Mouse (Mus musculus): ENCODE results near the gene Cd164l2. TPM values are rescaled to one million over a fixed set of nuclear protein-coding genes. Genes with fewer than 3 reads are reported as not detected.

Gene Cd164l2
- total RNA-seq, 2 experiments from 2014 or later = 2.6 to 4.8 TPM

DNA sequence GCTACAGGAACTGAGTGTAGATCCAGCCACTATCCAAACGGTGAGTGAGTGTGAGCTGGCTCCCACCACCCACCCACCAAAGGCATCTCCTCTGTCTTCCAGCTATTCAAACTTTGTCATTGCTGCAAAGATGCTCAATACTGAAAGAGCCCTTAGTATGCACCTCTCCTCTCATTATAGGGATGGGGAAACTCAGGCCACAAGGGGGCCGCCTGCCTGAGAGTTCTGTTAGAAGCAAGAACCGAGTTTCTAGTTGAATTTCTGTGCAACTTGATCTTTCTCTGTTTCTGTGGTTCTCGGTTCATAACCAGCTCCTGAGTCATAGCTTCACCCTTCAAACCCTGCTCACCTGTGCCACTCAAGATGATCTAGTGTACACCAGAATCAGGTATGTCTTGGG lies 40.2 kb downstream of the Cd164l2 start:
- no peak for DNase-seq (ENCODE audit: low spot score in 2 of 2)

DNA sequence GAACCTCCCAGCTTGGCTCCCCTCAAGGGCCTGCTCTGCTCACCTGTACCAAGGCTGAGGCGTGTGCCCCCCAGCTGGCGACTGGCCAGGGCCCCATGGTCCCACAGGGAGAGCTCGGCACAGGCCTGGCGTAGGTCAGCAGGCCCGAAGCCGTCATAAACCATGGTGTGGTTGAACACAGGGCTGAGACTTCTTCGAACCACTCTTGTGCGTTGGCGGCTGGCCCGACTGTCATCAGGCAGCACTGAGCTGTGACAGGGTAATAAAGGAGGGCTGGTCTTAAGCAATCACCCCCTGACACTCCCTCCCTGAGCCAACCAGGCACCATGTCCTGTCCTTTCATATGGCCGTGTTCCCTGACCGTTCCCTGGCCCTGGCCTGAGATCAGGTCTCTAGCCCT lies 41.5 kb downstream of the Cd164l2 start:
- DNase-seq (ENCODE audit: low spot score in 2 of 2) = no peak

GRCm38 (mm10) chr4:133255392-133255791 lies 43.5 kb downstream of the Cd164l2 start:
- no peak for DNase-seq (ENCODE audit: low spot score in 2 of 2)

GRCm38 (mm10) chr4:133256820-133257219 lies 44.9 kb downstream of the Cd164l2 start:
- no peak for DNase-seq (ENCODE audit: low spot score in 2 of 2)

DNA sequence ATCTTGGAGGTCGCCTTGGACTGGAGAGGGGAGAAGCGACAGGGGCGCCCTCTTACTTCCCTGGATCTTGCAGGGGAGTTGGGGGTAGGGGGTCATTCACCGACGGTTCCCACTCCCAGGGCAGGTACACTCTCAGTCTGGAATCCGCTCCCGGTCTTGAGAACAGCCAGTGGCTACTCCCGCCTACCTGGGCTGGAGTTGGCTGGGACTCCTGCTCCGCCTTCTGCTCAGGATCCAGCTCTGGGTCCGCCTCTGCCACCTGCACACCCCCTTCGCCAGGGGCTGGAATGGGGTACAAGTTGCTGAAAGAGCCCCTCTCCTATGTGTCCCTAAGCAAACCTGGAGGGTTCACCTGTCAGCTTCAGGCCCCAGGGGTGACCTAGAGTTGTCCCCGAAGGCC lies 45.3 kb downstream of the Cd164l2 start:
- DNase-seq (ENCODE audit: low spot score in 2 of 2) = no peak

- no peak for DNase-seq (ENCODE audit: low spot score in 2 of 2)
Measured at GRCm38 (mm10) chr4:133257798-133258408, 46.0 kb downstream of the Cd164l2 start.

DNA sequence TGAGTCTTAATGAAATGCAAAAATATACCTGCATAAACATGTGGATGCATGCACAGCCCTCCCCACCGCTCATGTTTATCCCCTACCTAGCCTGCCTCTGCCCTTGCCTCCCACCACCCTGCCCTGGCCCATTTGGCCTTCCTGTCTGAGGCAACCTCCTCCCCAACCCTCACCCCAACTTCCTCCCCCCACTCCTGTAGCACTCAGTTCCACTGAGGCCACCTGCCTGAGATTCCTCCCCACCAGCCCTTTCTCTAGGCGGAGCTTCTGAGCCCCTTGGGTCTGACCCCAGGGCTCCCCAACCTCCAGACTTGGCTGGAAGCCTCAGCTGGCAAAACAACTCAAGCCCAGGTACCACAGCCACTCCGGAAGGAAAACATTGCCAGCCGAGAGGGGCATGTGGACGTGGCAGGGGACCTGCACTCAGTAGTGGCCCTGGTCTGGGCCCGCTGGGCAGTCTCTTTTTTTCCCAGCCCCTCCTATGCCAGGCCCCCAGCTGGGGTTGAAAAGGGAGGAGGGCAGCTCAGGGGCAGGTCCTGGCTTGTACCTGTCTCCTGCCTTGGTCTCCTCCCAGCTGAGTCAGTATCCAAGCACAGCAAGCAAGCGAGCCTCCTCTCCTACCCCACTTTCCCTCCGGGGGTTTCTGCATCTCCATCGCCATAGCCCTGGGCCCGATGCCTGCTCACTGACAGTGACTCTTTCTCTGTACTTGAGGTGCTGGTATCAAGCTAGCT lies 49.9 kb downstream of the Cd164l2 start:
- no peak for DNase-seq (ENCODE audit: low spot score in 2 of 2)

- DNase-seq (ENCODE audit: low spot score in 2 of 2) = no peak
Measured at GRCm38 (mm10) chr4:133262375-133262765, 50.4 kb downstream of the Cd164l2 start.

DNA sequence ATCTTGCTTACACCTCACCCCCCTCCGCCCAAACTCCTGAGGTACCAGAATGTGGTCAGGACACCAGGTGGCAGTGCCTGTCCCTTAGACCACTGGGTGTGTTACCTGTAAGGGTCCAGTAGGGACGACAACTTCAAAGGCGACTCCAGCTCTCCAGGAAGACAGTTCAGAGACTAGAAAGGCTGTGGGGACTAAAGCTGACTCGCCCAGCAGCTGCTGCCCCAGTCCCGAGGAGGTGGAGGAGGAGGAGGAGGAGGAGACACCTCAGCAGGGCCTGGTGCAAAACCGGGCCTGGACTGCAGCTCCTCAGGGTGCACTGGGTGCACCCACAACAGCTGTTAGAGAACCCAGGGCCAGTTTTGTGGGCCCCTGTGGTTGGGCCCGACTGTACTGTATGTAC lies 51.0 kb downstream of the Cd164l2 start, which contains the start of gene Sytl1:
Gene Sytl1 (minus strand): TSS at position 232 of the 400 bp plus-strand sequence.
- no peak for DNase-seq (ENCODE audit: low spot score in 2 of 2)

GRCm38 (mm10) chr4:133263756-133264155 lies 51.8 kb downstream of the Cd164l2 start:
- no peak for DNase-seq (ENCODE audit: low spot score in 2 of 2)

GRCm38 (mm10) chr4:133264559-133264958 lies 52.6 kb downstream of the Cd164l2 start:
- no peak for DNase-seq (ENCODE audit: low spot score in 2 of 2)

- no peak for DNase-seq (ENCODE audit: low spot score in 2 of 2)
Measured at GRCm38 (mm10) chr4:133265297-133265696, 53.4 kb downstream of the Cd164l2 start.

GRCm38 (mm10) chr4:133265759-133266158 lies 53.8 kb downstream of the Cd164l2 start:
- no peak for DNase-seq (ENCODE audit: low spot score in 2 of 2)

DNA sequence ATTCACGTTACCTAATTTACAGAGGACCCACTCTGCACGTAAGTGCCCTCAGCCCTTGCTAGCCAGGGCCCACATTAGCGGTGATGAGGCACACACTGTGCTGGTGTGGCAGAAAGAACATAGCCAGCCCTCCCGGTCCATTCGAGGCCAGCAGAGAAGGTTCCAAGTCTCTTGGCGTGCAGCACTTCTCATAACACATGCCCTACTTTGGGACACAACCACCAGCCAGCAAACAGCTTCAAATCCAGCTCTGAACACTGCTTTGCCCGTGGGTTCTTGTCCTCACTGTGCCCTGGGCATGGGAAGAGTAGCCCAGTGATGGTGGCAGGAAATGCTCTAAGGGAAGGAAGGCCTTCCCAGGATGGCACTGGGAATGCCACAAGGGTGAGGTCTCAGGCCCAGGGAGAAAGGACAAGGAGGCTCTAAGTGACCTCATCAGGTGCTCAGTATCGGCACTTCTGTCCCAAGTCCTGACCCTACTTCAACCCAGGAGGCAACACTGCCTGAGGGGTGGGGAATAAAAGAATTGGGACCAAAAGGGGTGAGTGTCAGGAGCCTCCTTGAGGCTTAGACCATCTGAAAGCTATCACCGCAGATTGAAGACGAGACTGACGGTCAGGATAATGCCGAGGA lies 54.4 kb downstream of the Cd164l2 start:
- no peak for DNase-seq (ENCODE audit: low spot score in 2 of 2)

- no peak for DNase-seq (ENCODE audit: low spot score in 2 of 2)
Measured at GRCm38 (mm10) chr4:133268931-133269330, 57.0 kb downstream of the Cd164l2 start.

- no peak for DNase-seq (ENCODE audit: low spot score in 2 of 2)
Measured at GRCm38 (mm10) chr4:133269596-133269995, 57.7 kb downstream of the Cd164l2 start.

DNA sequence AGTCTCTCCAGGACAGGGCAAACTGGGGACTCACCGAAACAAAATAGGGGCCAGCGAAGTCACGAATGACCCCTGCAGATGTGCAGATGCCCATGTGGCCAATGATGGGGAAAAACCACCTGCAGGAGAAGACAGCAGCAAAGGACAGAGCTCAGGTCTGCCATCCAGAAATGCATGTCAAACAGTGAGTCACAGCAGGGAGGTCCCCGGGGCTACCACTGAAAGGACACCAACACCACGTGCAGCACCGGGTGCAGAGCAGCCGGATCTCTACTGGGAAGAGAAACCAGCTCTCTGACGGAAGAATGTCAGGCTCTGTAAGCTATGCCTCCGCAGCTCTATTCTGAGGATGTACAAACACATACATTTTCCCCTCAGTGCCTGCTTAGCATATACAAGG lies 59.0 kb downstream of the Cd164l2 start:
- no peak for DNase-seq (ENCODE audit: low spot score in 2 of 2)

Small RNAs within 50 kb of the gene (microRNA-seq; reads per million reads assigned to microRNA genes)
- gene Mir7017 = 2.0 to 5.0 reads per million in 2 experiments

Other genes starting within 250 kb of the Cd164l2 start
- gene Fgr, start 238.0 kb upstream of the Cd164l2 start, total RNA-seq (2021) = not detected
- gene Ahdc1, start 200.9 kb upstream of the Cd164l2 start, total RNA-seq (2021) = 10 to 100 TPM; 88.6 to 96.3 TPM
- gene Wasf2, start 81.6 kb upstream of the Cd164l2 start, total RNA-seq (2021) = 10 to 100 TPM; 37.4 to 45.0 TPM
- gene Gpr3, start 405 bp downstream of the Cd164l2 start, total RNA-seq (2021) = 1 to 10 TPM; 8.2 to 9.2 TPM
- 10 to 100 TPM in 1 of 2 experiments, 1 to 10 TPM in 1; 5.3 to 10.2 TPM for gene Map3k6, start 28.7 kb downstream of the Cd164l2 start, total RNA-seq (2021)
- gene Sytl1, start 51.0 kb downstream of the Cd164l2 start, total RNA-seq (2021) = under 1 TPM; 0.19 to 0.44 TPM
- 10 to 100 TPM; 78.2 to 78.4 TPM for gene Tmem222, start 65.7 kb downstream of the Cd164l2 start, total RNA-seq (2021)
- 10 to 100 TPM; 67.8 to 68.9 TPM for gene Wdtc1, start 141.3 kb downstream of the Cd164l2 start, total RNA-seq (2021)
- 10 to 100 TPM; 60.0 to 62.8 TPM for gene Slc9a1, start 157.6 kb downstream of the Cd164l2 start, total RNA-seq (2021)

Measured in layer of hippocampus, postnatal 14 days (tissue).